Mouse (Mus musculus): ENCODE results near the gene Mrpl47.
"Not testable (repeated sequence)": the region's sequence is repeated elsewhere in the genome, so short reads cannot be mapped to it uniquely, and the experiment has no call there.

Mrpl47 gene

DNA sequence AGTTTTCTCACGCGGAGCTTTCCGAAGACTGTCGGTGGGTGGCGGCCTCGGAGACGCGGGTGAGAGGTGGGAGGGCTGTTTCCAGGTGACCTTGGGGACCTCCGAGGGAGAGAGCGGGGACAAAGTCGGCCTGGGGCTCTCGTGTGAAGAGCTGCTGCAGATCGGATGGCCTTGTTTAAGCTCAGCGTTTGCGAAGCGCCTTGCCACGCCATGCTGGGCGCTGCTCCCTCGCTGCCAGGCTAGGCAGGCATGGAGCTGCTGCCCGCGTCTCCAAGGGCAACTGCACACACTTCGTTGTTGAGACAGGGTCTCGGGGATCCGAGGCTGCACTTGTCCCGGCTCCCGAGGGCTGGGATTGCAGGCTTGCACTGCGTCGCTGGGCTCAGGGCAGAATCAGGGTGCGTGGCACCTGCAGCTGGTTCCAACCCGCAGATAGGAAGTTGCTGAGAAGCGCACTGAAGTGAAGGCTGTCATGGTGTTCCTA is at the start of gene Mrpl47:
Gene Mrpl47, minus strand, starts transcription at position 434 of the 484 bp plus-strand sequence.
- DNase-seq = no peak

DNA sequence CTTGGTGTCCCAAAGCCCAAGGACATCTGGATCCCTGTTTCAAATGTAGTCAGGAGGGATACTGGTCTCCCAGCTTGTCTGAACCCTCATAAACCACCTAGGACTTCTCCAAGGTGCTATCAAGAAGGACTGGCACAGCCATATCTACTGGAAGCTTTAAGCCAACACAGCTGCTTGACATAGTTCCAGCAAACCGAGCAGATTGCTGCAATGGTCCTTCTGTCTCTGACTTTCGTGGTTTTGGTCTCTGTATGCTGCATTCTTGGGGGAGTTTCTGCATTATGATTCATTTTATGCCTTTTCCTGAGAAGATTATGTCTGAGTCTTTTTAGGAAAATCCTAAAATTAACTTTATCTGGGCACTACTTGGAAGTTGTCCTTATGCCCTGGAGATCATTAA is 33.4 kb upstream of the Mrpl47 start:
- DNase-seq = no peak

DNA sequence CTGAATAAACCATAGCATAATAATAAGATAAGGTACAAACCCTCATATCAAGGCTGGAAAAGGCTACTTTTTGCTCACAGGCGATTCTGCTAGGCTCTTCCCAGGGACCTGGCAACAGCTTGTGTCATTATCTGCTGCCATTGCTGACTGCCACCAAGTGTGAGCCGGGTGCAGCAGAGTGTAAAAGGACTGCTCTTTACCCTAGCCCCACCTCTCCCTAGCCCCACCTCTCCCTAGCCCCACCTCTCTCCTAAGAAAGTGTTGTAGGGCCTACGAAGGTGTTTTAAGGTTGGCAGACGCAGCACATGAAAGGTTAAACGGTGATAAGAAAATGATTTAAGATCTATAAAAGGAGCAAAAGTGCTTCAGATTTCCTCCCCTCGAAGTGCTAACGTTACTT is 26.5 kb upstream of the Mrpl47 start:
- no peak for DNase-seq

DNA sequence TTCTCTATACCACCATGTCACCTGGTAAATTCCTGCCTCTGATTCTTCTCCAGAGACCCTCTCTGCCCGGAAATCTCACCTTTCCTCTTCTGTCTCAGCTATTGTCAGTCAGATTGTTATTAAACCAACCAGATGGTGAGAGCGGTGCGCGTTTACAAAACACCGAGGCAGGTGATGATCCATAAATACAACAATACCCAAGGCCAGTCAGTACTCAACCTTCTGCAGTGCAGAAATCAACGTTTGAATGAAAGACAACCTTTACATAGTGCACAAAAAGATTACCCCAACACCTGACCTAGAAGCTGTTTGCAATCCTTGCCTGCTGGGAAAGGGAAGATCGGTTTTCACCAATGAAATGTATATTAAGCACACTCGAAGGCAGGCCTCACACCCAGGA is 25.6 kb upstream of the Mrpl47 start:
- DNase-seq = no peak

DNA sequence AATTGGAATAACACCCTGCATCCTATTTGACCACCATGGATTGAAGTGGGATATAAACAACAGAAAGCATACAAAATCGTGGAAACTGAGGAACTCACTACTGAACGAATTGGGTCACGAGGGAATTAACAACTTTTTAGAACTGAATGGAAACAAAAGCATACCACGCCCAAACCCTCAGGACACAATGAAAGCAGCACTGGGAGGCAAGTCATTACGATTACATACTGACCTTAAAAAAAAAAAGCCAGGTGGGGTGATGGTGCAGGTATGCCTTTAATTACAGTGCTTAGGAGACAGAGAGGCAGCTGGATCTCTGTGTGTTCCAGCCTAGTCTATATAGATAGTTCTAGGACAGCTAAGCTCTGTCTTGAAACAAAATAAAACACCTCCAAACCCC is 21.8 kb upstream of the Mrpl47 start:
- no peak for DNase-seq

DNA sequence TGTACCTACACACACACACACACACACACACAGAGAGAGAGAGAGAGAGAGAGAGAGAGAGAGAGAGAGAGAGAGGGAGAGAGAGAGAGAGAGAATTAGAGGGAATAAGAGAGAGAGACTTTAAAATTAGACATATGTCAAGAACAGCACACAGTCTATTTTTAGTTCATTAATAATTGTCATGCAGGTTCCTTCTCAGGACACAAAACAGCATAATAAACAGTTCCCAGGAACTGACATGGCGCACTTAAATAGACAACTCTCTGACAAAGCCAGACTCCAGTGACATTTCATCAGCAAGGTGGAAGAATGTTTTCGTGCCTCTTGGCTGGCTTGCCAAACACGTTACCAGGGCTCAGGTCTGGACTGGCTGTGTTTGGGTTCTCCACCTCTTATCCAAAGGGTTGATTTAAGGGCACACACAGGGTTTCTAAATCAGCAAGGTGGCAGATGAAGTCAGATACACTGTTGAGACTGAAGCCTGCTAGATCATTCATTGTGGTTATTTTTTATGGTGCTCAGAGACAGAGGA is 17.0 kb upstream of the Mrpl47 start:
- DNase-seq = no peak

DNA sequence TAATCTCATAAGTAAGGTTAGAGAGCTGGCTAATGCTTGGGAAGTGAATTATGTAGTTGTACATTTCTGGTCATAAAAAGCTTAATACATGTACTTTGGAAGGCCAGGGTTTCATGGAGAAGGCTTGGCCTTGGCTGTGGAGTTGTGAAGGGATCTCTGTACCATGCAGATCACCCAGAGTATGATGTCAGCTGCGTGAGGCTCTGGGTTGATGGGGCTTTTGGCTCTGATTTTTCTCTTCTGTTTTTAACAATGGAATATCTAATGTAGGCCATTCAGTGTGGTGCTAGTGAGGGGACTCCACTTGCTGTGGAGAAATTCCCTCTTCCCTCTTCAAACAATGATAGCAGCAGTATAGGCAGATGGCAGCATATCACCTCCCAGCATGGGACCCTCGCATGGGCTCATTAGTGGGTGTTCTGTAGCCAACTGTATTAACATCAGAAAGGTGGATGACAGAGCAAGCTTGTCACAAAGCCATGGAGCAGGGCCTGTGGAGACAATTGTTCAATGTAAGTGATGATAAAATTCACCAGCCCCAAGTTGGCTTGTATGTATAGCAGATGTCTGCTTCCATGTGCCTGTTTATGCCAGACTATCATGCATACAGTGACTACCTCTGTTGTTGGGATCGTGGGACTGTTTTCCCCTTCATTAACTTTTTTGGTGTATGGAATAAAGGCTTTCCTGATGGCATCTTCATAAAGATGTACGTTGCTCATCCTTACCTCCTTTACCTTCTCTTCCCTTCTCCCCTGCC is 12.6 kb upstream of the Mrpl47 start:
- DNase-seq = no peak

DNA sequence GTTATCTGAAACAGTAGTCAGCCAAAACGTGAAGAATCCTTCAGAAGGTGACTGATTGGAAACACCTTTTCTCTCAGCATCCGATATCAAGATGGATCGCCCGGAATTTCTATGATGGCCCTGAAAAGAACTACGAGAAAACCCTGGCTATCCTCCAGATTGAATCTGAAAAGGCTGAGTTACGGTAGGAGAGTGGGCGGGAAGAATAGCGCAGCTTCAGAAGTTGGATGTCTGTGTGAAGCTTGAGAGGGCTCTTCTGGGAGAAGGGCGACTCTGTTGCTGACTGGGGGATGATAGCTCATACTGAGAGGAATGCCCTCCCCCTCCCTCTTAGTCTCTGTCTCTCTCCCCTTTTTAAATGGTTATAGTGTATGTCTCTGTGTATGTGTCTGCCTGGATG is 11.0 kb upstream of the Mrpl47 start:
- DNase-seq = no peak

DNA sequence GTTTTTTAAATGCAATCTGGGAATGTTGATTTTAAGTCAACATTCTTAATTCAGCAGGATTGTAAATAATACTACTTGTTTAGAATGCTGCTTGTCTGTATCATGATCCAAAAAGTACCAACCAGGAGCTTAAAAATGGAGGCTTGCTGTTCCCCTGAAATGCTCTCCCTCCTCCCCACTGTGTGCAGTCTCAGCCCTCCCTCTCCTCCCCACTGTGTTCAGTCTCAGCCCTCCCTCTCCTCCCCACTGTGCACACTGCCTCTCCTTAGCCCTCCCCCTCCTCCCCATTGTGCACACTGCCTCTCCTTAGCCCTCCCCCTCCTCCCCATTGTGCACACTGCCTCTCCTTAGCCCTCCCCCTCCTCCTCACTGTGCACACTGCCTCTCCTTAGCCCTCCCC is 8.0 kb upstream of the Mrpl47 start:
- not testable (repeated sequence) for DNase-seq

DNA sequence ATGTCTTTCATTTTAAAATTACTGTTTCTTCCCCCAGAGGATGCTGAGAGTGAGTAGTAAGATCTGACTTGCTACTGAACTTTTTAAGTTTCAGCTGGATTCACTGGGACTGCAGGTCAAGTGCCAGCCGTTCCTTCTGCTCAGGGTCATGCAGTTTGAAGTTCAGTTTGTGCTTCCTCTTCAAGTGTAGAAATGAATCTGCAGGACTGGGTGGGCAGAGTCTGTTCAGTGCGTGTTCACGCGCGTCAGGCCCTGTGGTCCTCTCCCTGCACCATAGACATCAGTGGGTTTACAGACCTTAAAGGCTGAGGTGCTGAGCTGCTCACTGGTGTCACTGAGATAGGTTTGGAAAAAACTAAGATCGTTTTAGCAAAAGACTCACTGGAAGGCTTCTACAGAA is 7.6 kb upstream of the Mrpl47 start:
- no peak for DNase-seq

DNA sequence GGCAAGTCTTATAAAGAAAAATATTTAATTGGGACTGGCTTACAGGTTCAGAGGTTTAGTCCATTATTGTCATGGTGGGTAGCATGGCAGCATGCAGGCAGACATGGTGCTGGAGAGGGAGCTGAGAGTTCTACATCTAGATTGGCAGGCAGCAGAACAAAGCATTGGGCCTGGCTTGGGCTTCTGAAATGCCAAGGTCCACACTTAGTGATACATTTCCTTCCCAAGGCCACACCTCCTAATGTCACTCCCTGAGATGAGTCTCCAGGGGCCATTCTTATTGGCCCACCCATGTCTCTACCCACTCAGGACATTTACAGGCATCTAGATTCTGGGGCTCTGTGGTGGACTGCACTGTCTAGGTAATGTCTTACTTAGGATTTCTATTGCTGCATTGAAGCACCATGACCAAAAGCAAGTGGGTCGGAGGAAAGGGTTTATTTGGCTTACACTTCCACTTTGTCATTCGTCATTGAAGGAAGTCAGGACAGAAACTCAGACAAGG is 4.9 kb upstream of the Mrpl47 start:
- DNase-seq = no peak

DNA sequence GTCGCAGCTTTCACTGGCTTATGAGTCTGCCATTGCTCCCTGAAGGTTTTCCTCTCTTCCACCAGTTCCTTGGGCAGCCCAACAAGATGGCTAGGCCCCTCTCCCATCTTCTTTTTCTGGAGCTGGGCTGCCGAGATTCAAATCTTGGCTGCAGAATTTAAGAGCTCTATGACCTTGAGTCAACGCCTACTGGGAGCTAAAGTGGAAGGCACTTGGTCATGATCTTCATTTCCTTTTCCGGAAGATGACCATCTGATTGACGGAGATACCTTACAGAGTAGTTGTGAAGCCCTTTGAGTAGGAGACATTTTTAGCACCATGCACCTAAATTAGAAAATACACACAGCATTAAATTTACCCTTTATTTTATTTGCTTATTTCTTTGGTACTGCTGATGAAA is 1.1 kb upstream of the Mrpl47 start:
- no peak for DNase-seq

DNA sequence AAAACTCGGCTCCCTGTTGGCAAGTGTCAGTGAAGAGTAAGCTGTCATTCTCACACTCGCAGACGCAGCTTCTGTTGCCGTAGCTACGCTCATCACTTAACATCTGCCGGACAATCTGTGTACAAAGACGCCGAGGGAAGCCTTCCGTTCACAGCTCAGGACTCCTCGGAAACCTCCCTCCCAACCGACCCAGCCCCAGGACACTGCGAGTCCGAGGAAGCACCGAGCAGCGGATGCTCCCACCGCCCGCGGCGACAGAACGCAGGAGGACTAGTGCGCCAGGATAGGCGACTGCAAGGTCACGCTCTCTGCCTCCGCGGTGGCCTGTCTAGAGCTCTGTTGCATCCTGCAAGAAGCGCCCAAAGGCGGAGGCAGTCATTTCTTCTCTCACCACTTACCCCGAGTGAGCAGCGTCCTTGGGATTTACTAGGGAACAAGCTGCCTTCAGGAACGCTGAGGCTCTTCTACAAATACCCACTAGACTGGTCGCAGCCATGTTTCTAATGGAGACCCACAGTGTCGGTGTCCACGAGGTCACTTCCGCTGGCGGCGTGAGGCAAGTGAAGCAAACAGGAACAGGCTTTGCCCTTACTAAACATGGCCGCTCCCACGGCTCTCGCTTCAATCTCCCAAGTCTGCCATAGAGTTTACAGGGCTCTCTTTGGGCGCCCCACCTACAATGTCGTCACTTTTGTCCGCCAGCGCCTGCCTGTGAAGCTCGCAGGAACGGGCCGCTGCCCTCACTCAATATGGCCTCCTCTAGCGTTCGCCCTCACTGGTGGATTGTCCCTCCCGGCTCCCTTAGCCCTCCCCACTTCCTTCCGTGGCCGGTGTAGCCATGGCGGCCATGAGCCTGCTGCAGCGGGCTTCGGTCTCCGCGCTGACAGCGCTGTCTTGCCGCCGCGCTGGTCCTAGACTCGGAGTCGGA is 897 bp downstream of the Mrpl47 start, which contains the start of gene Ndufb5:
Gene Ndufb5, plus strand, starts transcription at position 747 of the 928 bp plus-strand sequence.
- peak; percentile 98 to 99 for DNase-seq

DNA sequence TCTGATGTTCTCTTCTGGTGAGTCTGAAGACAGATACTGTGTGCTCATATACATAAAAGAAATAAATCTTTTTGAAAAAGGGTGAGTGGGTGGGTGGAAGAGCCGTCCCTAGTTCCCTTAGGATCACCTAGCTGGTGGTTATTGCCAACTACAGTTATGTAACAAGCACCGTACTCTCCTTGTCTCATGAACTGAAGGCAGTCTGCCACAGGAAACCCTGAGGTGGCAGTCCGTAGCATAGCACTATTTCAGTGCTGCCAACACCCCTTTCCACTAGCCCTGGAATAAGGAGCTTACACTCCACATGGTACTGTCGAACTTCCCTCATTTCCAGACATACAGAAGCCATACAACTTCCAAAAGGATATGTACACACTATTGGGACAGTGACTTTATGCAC is 9.5 kb downstream of the Mrpl47 start:
- no peak for DNase-seq

DNA sequence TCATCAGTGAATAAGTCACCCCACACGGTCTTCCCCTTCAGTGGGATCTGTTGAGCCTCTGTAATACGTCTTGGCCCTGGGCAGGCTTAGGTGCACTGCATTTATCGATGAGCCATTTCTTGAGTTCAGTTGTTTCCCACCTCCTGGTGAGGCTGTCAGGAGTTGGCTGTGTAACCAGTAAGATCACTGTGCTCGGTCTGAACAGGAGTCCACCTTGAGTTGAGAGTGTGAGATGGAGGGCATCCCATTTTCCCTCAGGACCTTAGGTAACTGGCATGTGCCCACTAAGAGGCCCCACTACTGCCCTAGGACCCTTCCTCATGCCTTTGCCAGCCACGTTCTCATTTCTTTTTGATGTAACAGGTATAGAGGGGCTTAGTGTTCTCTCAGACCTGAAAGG is 11.5 kb downstream of the Mrpl47 start:
- DNase-seq = no peak

DNA sequence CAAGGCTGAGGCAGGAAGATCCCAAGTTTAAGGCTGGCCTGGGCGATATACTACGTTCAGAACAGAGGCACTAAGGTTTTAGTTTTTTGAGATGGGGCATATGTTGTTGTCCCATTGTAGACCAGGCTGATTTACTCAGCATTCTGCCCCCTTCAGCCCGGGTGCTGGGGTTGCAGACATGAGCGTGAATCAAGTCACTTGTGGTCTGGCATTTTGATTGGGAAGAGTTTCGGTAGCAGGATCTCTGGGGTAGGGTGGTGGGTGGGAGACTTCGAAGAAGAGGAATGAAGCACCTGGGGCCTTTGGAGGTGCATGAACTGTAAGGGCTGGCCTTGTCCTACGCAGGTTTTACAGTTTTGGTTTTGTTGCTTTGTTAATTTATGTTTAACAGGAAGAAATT is 13.2 kb downstream of the Mrpl47 start:
- DNase-seq = no peak

DNA sequence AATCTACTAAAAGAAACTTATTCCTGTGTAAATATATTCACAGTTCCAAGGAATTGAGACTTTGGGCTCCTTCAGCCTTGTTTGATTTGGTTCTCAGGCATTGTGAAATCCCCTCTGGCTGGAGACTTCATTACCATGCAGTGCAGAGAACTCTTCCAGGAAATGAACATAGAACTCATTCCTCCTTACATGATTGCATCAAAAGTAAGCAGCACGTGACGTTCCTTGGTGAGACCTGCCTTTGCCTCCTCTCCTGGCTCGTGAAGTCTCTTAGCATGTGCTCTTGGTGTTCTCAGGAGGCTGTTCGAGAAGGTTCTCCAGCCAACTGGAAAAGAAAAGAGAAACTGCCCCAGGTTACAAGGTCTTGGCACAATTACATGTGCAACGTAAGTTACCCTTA is 19.1 kb downstream of the Mrpl47 start:
- DNase-seq = peak; percentile 27 to 63

DNA sequence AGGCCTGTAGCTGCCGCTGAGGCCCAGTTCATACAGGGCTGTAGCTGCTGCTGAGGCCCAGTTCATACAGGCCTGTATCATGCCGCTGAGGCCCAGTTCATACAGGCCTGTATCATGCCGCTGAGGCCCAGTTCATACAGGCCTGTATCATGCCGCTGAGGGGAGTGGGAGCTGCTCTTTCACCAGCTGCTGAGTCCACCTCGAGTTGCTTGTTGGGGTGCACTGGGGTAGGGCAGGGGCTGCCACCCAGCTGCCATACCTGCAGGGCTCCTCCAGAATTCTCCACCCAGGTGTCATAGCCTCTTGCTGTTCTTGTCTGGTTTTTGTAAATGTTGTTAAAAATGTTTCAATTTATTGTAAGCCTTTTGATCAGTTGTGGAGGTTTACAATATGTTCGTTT is 20.0 kb downstream of the Mrpl47 start:
- not testable (repeated sequence) for DNase-seq

DNA sequence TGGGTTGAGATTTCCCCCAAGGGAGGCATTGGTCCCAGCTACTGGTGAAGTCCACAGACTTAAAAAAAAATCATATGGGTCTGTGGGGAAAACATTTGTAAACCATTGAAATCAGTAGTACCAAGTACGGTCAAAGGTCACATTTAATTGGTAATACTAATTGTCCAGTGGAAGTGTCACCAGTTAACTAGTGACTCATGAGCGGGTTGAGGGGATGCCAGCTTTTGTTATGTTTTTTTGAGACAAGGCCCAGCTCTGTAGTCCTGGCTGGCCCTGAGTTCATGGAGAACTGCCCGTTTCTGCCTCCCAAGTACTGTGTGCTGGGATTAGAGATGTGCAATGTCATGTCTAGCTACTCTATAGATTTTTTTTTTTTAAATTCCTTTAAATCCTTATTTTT is 23.7 kb downstream of the Mrpl47 start:
- DNase-seq = no peak

DNA sequence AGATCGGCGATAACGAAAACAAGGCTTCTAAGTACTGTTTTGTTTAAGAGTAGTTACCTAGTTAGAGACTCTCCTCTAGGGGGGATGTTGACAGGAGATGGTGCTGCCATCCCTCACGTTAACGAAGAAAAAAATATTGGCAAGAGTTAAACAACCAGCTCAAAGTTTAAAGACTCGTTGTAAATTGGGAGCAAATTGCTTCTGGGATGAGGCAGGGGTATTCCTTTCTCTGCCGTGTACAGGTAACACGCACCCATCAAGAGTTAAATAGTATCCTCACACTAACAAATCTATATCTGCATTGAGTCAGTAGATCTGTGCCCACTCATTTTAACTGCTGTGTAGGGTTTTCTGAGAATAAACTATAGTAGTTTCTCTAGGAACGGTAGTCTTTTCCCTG is 28.0 kb downstream of the Mrpl47 start:
- no peak for DNase-seq

DNA sequence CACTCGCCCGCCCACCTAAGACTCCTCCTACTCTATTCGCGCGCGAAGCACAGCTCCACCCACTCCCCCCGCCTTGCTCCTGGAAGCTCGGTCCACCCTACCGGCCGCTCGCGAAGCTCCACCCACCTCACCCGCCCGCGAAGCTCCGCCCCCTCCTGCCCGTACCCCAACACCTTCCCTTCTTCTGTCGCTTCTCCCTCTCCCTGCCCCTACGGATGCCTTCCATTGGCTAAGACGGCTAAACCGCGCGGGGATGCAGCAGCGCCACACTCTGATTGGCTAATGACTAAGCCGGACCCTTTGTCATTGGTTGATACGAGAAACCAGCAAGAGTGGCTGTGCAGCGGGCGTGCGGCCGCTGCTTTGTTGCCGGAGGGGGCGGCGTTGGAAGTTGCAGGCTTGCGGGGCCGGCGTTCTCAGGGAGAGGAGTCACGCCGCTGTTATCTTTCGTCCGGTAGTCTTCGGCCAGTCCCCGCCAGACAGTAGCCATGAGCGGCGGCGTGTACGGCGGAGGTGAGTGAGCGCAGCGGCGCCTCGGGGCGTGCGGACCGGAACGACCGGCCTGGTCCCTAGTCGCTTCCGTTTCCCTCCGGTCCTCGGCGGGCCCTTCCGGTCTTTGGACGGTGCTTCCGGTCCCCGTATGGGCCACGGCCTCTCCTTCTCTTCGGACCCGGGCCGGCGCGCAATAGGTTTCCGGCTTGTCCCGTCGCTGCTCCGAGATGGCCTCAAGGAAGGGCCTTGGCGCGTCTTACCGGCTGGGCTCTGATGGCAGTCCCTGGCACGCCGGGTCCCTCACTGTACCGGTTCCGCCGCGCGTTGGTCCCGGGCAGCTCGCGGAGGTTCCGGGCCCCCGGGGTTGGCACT is 28.8 kb downstream of the Mrpl47 start:
- DNase-seq = peak; percentile 98 to 99

DNA sequence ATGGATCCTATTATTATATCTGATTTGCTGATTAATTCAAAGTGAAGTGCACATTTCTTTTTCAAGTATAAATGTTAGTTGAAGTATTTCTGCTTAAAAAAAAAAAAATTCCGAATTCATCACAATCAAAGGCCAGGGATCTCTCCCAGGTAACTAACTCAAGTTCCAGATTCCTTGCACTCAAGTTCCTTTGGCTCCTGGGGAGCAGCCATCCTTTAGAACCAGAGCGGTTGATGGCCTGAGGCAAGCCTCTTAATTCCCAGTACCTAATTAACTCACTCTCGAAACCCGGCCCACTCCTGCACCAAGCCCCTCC is 29.4 kb downstream of the Mrpl47 start:
- DNase-seq = no peak
